In genomic region chr3:36409456-36409855, GRCm38 (mm10) we compare ENCODE assay signal across 23 mouse cellular contexts.
DNase-seq lines count a peak whose midpoint lies in the region; ATAC-seq and TF ChIP-seq lines count a peak whose summit lies in the region.
"Had no signal": no experiment of that assay in that cellular context is flagged by ENCODE, and none has a peak within 500 bp of the region (broad histone marks: within the 10 kb centered on the region; RNA-seq: fewer than 3 reads in every experiment).

No protein-coding gene starts in this region.

- WGBS in heart, embryonic 11.5 days (ENCODE audit: insufficient replicate concordance): 43% methylated on average over 2 of the region's 2 CpGs
- WGBS in heart, embryonic 16.5 days: 34% methylated on average over 2 of the region's 2 CpGs
- 77% methylated on average over 2 of the region's 2 CpGs for WGBS in stomach, postnatal 0 days

- no peak overlapping the region for H3K9ac ChIP-seq in heart, embryonic 11.5 days (ENCODE audit: low read depth, low read length)
- no peak overlapping the region for H3K9ac ChIP-seq in heart, embryonic 16.5 days (ENCODE audit: low read length)
- H3K9ac ChIP-seq in stomach, postnatal 0 days (ENCODE audit: low read length): no peak overlapping the region
- H3K9ac ChIP-seq: embryonic facial prominence, embryonic 15.5 days; hindbrain, embryonic 13.5 days had no signal

- no peaks in the 10 kb centered on the region for H3K9me3 ChIP-seq in heart, embryonic 11.5 days (replicated peaks; ENCODE audit: control insufficient read depth, low read length)
- peaks cover 2% of the 10 kb centered on the region; the same call in 1 of the 2 replicates for H3K9me3 ChIP-seq in heart, embryonic 16.5 days (replicated peaks; ENCODE audit: control insufficient read depth, low read length)
- no peaks in the 10 kb centered on the region for H3K9me3 ChIP-seq in stomach, postnatal 0 days (ENCODE audit: control insufficient read depth, low read length)
- H3K9me3 ChIP-seq: embryonic facial prominence, embryonic 15.5 days; hindbrain, embryonic 13.5 days had no signal

- DNase-seq in heart, postnatal 25 days (ENCODE audit: low spot score): no peak
- no peak for DNase-seq in stomach, postnatal 0 days (ENCODE audit: low spot score)
- no peak for DNase-seq in adrenal gland, adult (ENCODE audit: inconsistent age in 2 of 2, low spot score in 1 of 2)
- DNase-seq: adrenal gland, adult 2 months; adrenal gland, postnatal 36 days; B cell, adult 2 months; cerebellum, adult 11 months; cerebellum, adult 8-10 months; cerebellum, postnatal 14 days; embryo, embryonic 11 days; gastrocnemius, postnatal 36 days; kidney, adult 11 months; kidney, adult 9 months had no signal

- no peak for TF ChIP-seq CTCF in bone marrow macrophage, adult 2 months (IDR thresholded peaks at IDR 0.05; ENCODE audit: low read depth, low read length)
- TF ChIP-seq CTCF in stomach, postnatal 0 days (IDR thresholded peaks at IDR 0.05; ENCODE audit: low read depth): no peak

- no peaks in the 10 kb centered on the region for H3K36me3 ChIP-seq in heart, embryonic 11.5 days (ENCODE audit: control insufficient read depth, insufficient read depth, low read length)
- H3K36me3 ChIP-seq in heart, embryonic 16.5 days (ENCODE audit: control insufficient read depth, insufficient read depth): no peaks in the 10 kb centered on the region
- no peaks in the 10 kb centered on the region for H3K36me3 ChIP-seq in stomach, postnatal 0 days (ENCODE audit: control insufficient read depth, insufficient read depth, low read length)
- H3K36me3 ChIP-seq: embryonic facial prominence, embryonic 15.5 days; forebrain, embryonic 10.5 days; hindbrain, embryonic 13.5 days had no signal

- H3K4me3 ChIP-seq in heart, embryonic 11.5 days (ENCODE audit: low read depth, low read length): no peak overlapping the region
- H3K4me3 ChIP-seq in bone marrow macrophage, adult 2 months (ENCODE audit: insufficient read depth, low read length): no peak overlapping the region
- H3K4me3 ChIP-seq in heart, embryonic 16.5 days (ENCODE audit: low read length): no peak overlapping the region
- H3K4me3 ChIP-seq in stomach, postnatal 0 days (ENCODE audit: low read depth, low read length): no peak overlapping the region
- H3K4me3 ChIP-seq: embryonic facial prominence, embryonic 15.5 days; erythroblast, embryonic 14.5 days; forebrain, embryonic 10.5 days; hindbrain, embryonic 13.5 days had no signal

- no peaks in the 10 kb centered on the region for H3K27me3 ChIP-seq in heart, embryonic 11.5 days (ENCODE audit: control insufficient read depth, insufficient read depth, low read length)
- no peaks in the 10 kb centered on the region for H3K27me3 ChIP-seq in heart, embryonic 16.5 days (ENCODE audit: control insufficient read depth, insufficient read depth, low read length)
- H3K27me3 ChIP-seq in stomach, postnatal 0 days (ENCODE audit: control insufficient read depth, insufficient read depth, low read length): no peaks in the 10 kb centered on the region
- H3K27me3 ChIP-seq: embryonic facial prominence, embryonic 15.5 days had no signal

- no peak for TF ChIP-seq EP300 in stomach, postnatal 0 days (optimal IDR thresholded peaks at IDR 0.05)

- intact Hi-C loops in heart, postnatal 25 days (cut with DNase I): no loop called here

- no peaks in the 10 kb centered on the region for H3K4me1 ChIP-seq in heart, embryonic 11.5 days (ENCODE audit: control insufficient read depth, insufficient read depth, low read length)
- H3K4me1 ChIP-seq in bone marrow macrophage, adult 2 months (ENCODE audit: control insufficient read depth, insufficient read depth, low read length): peaks cover 23% of the 10 kb centered on the region
- H3K4me1 ChIP-seq in heart, embryonic 16.5 days (ENCODE audit: control insufficient read depth, insufficient read depth, low read length): peaks cover 12% of the 10 kb centered on the region
- no peaks in the 10 kb centered on the region for H3K4me1 ChIP-seq in stomach, postnatal 0 days (replicated peaks; ENCODE audit: control insufficient read depth, insufficient read depth)
- H3K4me1 ChIP-seq: embryonic facial prominence, embryonic 15.5 days; forebrain, embryonic 10.5 days; hindbrain, embryonic 13.5 days had no signal

- no peak for ATAC-seq in heart, embryonic 11.5 days (replicated peaks; ENCODE audit: insufficient number of reproducible peaks, low FRiP score, low TSS enrichment)
- ATAC-seq in heart, embryonic 16.5 days (replicated peaks; ENCODE audit: extremely low read depth, insufficient read depth, low FRiP score): peak; percentile 47; the same call in 1 of the 2 replicates
- no peak for ATAC-seq in stomach, postnatal 0 days (ENCODE audit: low FRiP score, low TSS enrichment)
- ATAC-seq: CD4-positive, CD25-positive, alpha-beta regulatory T cell, adult 4 months; forebrain, embryonic 14.5 days; hindbrain, postnatal 0 days had no signal

- no peak for TF ChIP-seq POLR2A in bone marrow macrophage, adult 2 months (IDR thresholded peaks at IDR 0.05; ENCODE audit: borderline replicate concordance, low read depth, low read length)

- no peak overlapping the region for H3K4me2 ChIP-seq in heart, embryonic 11.5 days
- H3K4me2 ChIP-seq in heart, embryonic 16.5 days (ENCODE audit: low read depth, low read length): no peak overlapping the region
- H3K4me2 ChIP-seq in stomach, postnatal 0 days (replicated peaks; ENCODE audit: low read depth): no peak overlapping the region
- H3K4me2 ChIP-seq: embryonic facial prominence, embryonic 15.5 days; hindbrain, embryonic 13.5 days had no signal

- peak overlapping the region; percentile 59; the same call in 1 of the 2 replicates for H3K27ac ChIP-seq in heart, embryonic 11.5 days (ENCODE audit: low read depth, low read length)
- peak overlapping the region; percentile 85 for H3K27ac ChIP-seq in bone marrow macrophage, adult 2 months (ENCODE audit: insufficient read depth, low read depth, low read length)
- peak overlapping the region; percentile 87 for H3K27ac ChIP-seq in heart, embryonic 16.5 days (ENCODE audit: low read length)
- no peak overlapping the region for H3K27ac ChIP-seq in stomach, postnatal 0 days (replicated peaks)
- H3K27ac ChIP-seq: embryonic facial prominence, embryonic 15.5 days; forebrain, embryonic 10.5 days; hindbrain, embryonic 13.5 days; hindbrain, postnatal 0 days had no signal
